Mouse (Mus musculus) gastrocnemius, adult 18-20 months (tissue): ENCODE measurements around the gene Unc45a. TPM values are rescaled to one million over a fixed set of nuclear protein-coding genes. Genes with fewer than 3 reads are reported as not detected.
A peak's percentile ranks its signal among the peaks of the same experiment; 100 is the strongest.

Experiments
- DNase-seq: peaks from one replicate; pipeline ENCODE4 v3.0.0; 2021; ENCODE audit warnings: low spot score
- total RNA-seq, 2 experiments: library from RNA; stranded (reverse); gene quantifications; 2 replicates each; pipeline ENCODE4 v1.2.3; 2021

Unc45a gene
- total RNA-seq, 2 experiments from 2014 or later, result 9.9 to 10.1 TPM

- DNase-seq, result no peak
Observed at GRCm38 (mm10) chr7:80368635-80369421, 28.0 kb upstream of the Unc45a start.

GRCm38 (mm10) chr7:80368009-80368408 lies 27.2 kb upstream of the Unc45a start:
- no peak for DNase-seq

- DNase-seq, result no peak
Observed at GRCm38 (mm10) chr7:80367232-80367631, 26.4 kb upstream of the Unc45a start.

- peak; percentile 65 for DNase-seq
Observed at GRCm38 (mm10) chr7:80365759-80366158, 25.0 kb upstream of the Unc45a start.

GRCm38 (mm10) chr7:80360435-80360834 lies 19.6 kb upstream of the Unc45a start:
- no peak for DNase-seq

GRCm38 (mm10) chr7:80358039-80358438 lies 17.2 kb upstream of the Unc45a start:
- no peak for DNase-seq

GRCm38 (mm10) chr7:80357156-80357555 lies 16.4 kb upstream of the Unc45a start:
- no peak for DNase-seq

- no peak for DNase-seq
Observed at GRCm38 (mm10) chr7:80356351-80356750, 15.5 kb upstream of the Unc45a start.

GRCm38 (mm10) chr7:80352920-80353319 lies 12.1 kb upstream of the Unc45a start:
- DNase-seq, result peak; percentile 71

GRCm38 (mm10) chr7:80350808-80351207 lies 10.0 kb upstream of the Unc45a start:
- no peak for DNase-seq

- DNase-seq, result no peak
Observed at GRCm38 (mm10) chr7:80347670-80348586, 7.1 kb upstream of the Unc45a start.

- no peak for DNase-seq
Observed at GRCm38 (mm10) chr7:80346830-80347229, 6.0 kb upstream of the Unc45a start.

- DNase-seq, result no peak
Observed at GRCm38 (mm10) chr7:80346173-80346572, 5.4 kb upstream of the Unc45a start.

GRCm38 (mm10) chr7:80343270-80344018 lies 2.6 kb upstream of the Unc45a start:
- no peak for DNase-seq

- DNase-seq, result peak; percentile 93
Observed at GRCm38 (mm10) chr7:80342858-80343257, 2.1 kb upstream of the Unc45a start, which contains the start of gene Hddc3. Hddc3 (plus strand) TSS chr7:80343104.

- no peak for DNase-seq
Observed at GRCm38 (mm10) chr7:80341793-80342192, 988 bp upstream of the Unc45a start.

- DNase-seq, result peak; percentile 99
Observed at GRCm38 (mm10) chr7:80339793-80340628, 794 bp downstream of the Unc45a start.

- DNase-seq, result peak; percentile 22
Observed at GRCm38 (mm10) chr7:80339371-80339770, 1.4 kb downstream of the Unc45a start.

- DNase-seq, result no peak
Observed at GRCm38 (mm10) chr7:80336932-80337331, 3.9 kb downstream of the Unc45a start.

- DNase-seq, result no peak
Observed at GRCm38 (mm10) chr7:80334848-80335247, 6.0 kb downstream of the Unc45a start.

GRCm38 (mm10) chr7:80331433-80331832 lies 9.4 kb downstream of the Unc45a start:
- DNase-seq, result no peak
